Mouse (Mus musculus) heart, embryonic 13.5 days (tissue): ENCODE results near the gene Auh. TPM values are rescaled to one million over a fixed set of nuclear protein-coding genes. Genes with fewer than 3 reads are reported as not detected.

ENCODE experiments used
- ATAC-seq: fragments of 200-750 bp; cut with Nextera tagmentation; 2 replicates; pipeline ENCODE4 v1.8.0; 2017; ENCODE audit warnings: moderate TSS enrichment; ENCODE audit not compliant: insufficient number of reproducible peaks, low FRiP score, low TSS enrichment; ENCODE audit errors: extremely low read depth
- H3K27ac ChIP-seq: fragments of 300-500 bp; sonication (generic); replicated peaks from 2 replicates; pipeline ENCODE4 v1.5.1; 2015; ENCODE audit warnings: moderate library complexity, mild to moderate bottlenecking, inconsistent platforms
- H3K27me3 ChIP-seq: fragments of 300-500 bp; sonication (generic); replicated peaks from 2 replicates; pipeline ENCODE4 v1.6.1; 2015; ENCODE audit warnings: mild to moderate bottlenecking, inconsistent platforms
- H3K36me3 ChIP-seq: fragments of 300-500 bp; sonication (generic); 2 replicates; pipeline ENCODE4 v1.6.1; 2015; ENCODE audit warnings: mild to moderate bottlenecking, inconsistent platforms
- H3K4me1 ChIP-seq: fragments of 300-500 bp; sonication (generic); 2 replicates; pipeline ENCODE4 v1.6.1; 2015; ENCODE audit warnings: inconsistent platforms
- H3K4me2 ChIP-seq: fragments of 300-500 bp; sonication (generic); 2 replicates; pipeline ENCODE4 v1.6.1; 2015; ENCODE audit warnings: inconsistent platforms, mild to moderate bottlenecking, moderate library complexity
- H3K4me3 ChIP-seq: fragments of 300-500 bp; sonication (generic); 2 replicates; pipeline ENCODE4 v1.5.1; 2015; ENCODE audit warnings: moderate library complexity, mild to moderate bottlenecking, inconsistent platforms
- H3K9ac ChIP-seq: fragments of 300-500 bp; sonication (generic); 2 replicates; pipeline ENCODE4 v1.6.1; 2015; ENCODE audit warnings: inconsistent platforms, mild to moderate bottlenecking, moderate library complexity
- H3K9me3 ChIP-seq: fragments of 300-500 bp; sonication (generic); 2 replicates; pipeline ENCODE4 v1.6.1; 2016; ENCODE audit warnings: inconsistent platforms
- WGBS: fragments of 180-500 bp; shearing (Covaris S2); methylation state at CpG from one replicate; pipeline ENCODE4 v1.1.7; 2015; ENCODE audit warnings: mixed read lengths; 5-methylcytosine and 5-hydroxymethylcytosine counted together
- polyA plus RNA-seq: library from polyadenylated mRNA; unstranded; fragments of >200 nt; fragmentation: Nextera tagmentation; extraction: Ambion mirVana; gene quantifications from 2 replicates; pipeline ENCODE4 v1.2.1, GENCODE M21; 2015

The Auh gene
- polyA plus RNA-seq, 1 experiment from 2014 or later, result 49.1 TPM

DNA sequence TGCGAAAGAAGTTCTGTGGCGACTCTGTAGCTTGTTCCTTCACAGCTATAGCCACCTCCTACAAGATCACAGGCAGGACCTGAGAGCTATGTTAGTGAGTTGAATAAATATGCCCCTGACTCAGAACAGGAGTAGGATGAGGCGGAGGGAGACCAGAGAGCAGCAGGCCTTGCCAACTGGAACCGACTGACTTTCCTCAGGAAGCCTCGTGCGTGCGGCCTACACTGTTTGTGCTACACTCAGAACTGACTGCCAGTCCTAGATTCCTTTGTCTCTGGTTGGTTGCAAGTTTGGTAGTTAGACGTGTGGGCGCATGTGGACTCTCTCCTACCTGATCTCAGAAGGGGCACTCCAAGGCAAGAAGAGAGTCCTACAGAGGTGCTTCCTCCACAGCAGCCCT lies 50.2 kb downstream of the Auh start:
- WGBS, result 82% methylated on average over 9 of the region's 9 CpGs
- Histone ChIP-seq H3K4me2 (no peak overlapping the region), H3K4me1 (peaks cover 54% of the 10 kb centered on the region), H3K9me3 (no peaks in the 10 kb centered on the region), H3K4me3 (no peak overlapping the region), H3K9ac (peak overlapping the region; percentile 56), H3K36me3 (no peaks in the 10 kb centered on the region), H3K27ac (peak overlapping the region; percentile 76), H3K27me3 (no peaks in the 10 kb centered on the region)
- no peak for ATAC-seq

GRCm38 (mm10) chr13:52878823-52879222 lies 50.7 kb downstream of the Auh start:
- no peaks in the 10 kb centered on the region for H3K27me3 ChIP-seq
- H3K4me3 ChIP-seq, result no peak overlapping the region
- H3K27ac ChIP-seq, result no peak overlapping the region
- no peak for ATAC-seq
- no peak overlapping the region for H3K4me2 ChIP-seq
- 79% methylated on average over 7 of the region's 7 CpGs for WGBS
- peak overlapping the region; percentile 56; the same call in 1 of the 2 replicates for H3K9ac ChIP-seq
- H3K4me1 ChIP-seq, result peaks cover 56% of the 10 kb centered on the region
- H3K36me3 ChIP-seq, result no peaks in the 10 kb centered on the region
- no peaks in the 10 kb centered on the region for H3K9me3 ChIP-seq

DNA sequence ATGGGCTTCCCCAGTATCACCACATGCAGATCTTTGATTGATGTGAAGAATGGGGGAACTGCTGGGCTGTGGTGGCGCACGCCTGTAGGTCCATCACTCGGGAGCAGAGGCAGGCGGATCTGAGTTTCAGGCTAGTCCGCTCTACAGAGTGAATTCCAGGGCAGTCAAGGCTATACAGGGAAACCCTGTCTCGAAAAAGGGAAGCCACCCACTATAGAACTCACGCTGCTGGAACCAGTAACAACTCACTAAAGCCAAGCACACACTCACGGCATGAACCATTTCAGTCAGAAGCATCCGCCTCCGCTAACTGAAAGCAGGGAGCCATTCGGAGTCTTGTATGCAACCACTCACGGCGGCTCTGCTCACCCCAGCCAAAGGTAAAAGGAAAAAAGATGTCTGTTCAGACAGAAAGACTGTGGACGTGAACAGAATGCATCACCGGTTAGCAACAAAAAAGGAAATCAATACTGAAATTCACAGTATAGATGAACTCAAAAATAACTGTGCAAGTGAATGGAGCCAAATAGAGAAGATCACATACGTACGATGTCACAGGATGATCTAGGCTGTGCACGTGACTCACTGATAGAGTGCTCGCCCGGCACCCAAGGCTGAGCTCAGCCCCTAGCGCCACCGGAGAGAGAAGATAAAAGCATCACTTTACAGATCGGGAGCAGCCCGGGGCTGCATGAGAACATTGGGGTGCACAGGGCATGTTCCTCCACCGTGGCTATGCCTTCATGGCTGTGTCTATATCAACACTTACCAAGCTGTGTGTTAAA lies 53.7 kb downstream of the Auh start:
- Histone ChIP-seq H3K27me3 (no peaks in the 10 kb centered on the region), H3K27ac (no peak overlapping the region), H3K36me3 (no peaks in the 10 kb centered on the region), H3K4me1 (peaks cover 61% of the 10 kb centered on the region), H3K4me2 (peak overlapping the region; percentile 8), H3K4me3 (no peak overlapping the region), H3K9me3 (no peaks in the 10 kb centered on the region), H3K9ac (0 out of 2 replicates have a peak overlapping the region, but pooled peaks have one; percentile 26)
- ATAC-seq, result no peak
- WGBS, result 54% methylated on average over 25 of the region's 25 CpGs

- ATAC-seq, result no peak
- Histone ChIP-seq H3K4me2 (peak overlapping the region; percentile 8; the same call in 1 of the 2 replicates), H3K9ac (no peak overlapping the region), H3K4me3 (no peak overlapping the region), H3K27me3 (no peaks in the 10 kb centered on the region), H3K36me3 (no peaks in the 10 kb centered on the region), H3K9me3 (no peaks in the 10 kb centered on the region), H3K4me1 (peaks cover 58% of the 10 kb centered on the region), H3K27ac (no peak overlapping the region)
- 44% methylated on average over 6 of the region's 6 CpGs for WGBS
Observed at GRCm38 (mm10) chr13:52875089-52875488, 54.4 kb downstream of the Auh start.

GRCm38 (mm10) chr13:52874338-52874737 lies 55.1 kb downstream of the Auh start:
- 55% methylated on average over 6 of the region's 6 CpGs for WGBS

GRCm38 (mm10) chr13:52873923-52874322 lies 55.6 kb downstream of the Auh start:
- Histone ChIP-seq H3K4me2 (no peak overlapping the region), H3K9ac (no peak overlapping the region), H3K4me1 (peaks cover 54% of the 10 kb centered on the region), H3K27me3 (no peaks in the 10 kb centered on the region), H3K36me3 (no peaks in the 10 kb centered on the region), H3K9me3 (no peaks in the 10 kb centered on the region), H3K4me3 (no peak overlapping the region), H3K27ac (no peak overlapping the region)
- no peak for ATAC-seq
- WGBS, result 37% methylated on average over 11 of the region's 11 CpGs

More at GRCm38 (mm10) chr13:52874338-52874737, 55.1 kb downstream of the Auh start:
- Histone ChIP-seq H3K9ac (no peak overlapping the region), H3K9me3 (no peaks in the 10 kb centered on the region), H3K4me1 (peaks cover 58% of the 10 kb centered on the region), H3K36me3 (no peaks in the 10 kb centered on the region), H3K27me3 (no peaks in the 10 kb centered on the region), H3K27ac (no peak overlapping the region), H3K4me3 (no peak overlapping the region), H3K4me2 (no peak overlapping the region)
- ATAC-seq, result no peak

- Histone ChIP-seq H3K4me1 (peaks cover 64% of the 10 kb centered on the region), H3K27ac (peak overlapping the region; percentile 72), H3K4me3 (no peak overlapping the region), H3K27me3 (peaks cover 4% of the 10 kb centered on the region; the same call in 1 of the 2 replicates), H3K36me3 (no peaks in the 10 kb centered on the region), H3K9ac (peak overlapping the region; percentile 47; the same call in 1 of the 2 replicates), H3K9me3 (no peaks in the 10 kb centered on the region), H3K4me2 (peak overlapping the region; percentile 55)
- ATAC-seq, result no peak; the same call in 1 of the 2 replicates
- WGBS, result 22% methylated on average over 15 of the region's 15 CpGs
Observed at GRCm38 (mm10) chr13:52866005-52866792, 63.3 kb downstream of the Auh start.

GRCm38 (mm10) chr13:52863436-52863835 lies 66.0 kb downstream of the Auh start:
- no peaks in the 10 kb centered on the region for H3K9me3 ChIP-seq
- no peak overlapping the region for H3K9ac ChIP-seq
- 83% methylated on average over 8 of the region's 8 CpGs for WGBS
- H3K4me1 ChIP-seq, result peaks cover 68% of the 10 kb centered on the region
- H3K27ac ChIP-seq, result no peak overlapping the region
- no peak for ATAC-seq
- H3K4me2 ChIP-seq, result no peak overlapping the region
- H3K27me3 ChIP-seq, result peaks cover 4% of the 10 kb centered on the region; the same call in 1 of the 2 replicates
- H3K4me3 ChIP-seq, result no peak overlapping the region
- H3K36me3 ChIP-seq, result no peaks in the 10 kb centered on the region

- WGBS, result 67% methylated on average over 21 of the region's 22 CpGs
Observed at GRCm38 (mm10) chr13:52860006-52860685, 69.3 kb downstream of the Auh start.

GRCm38 (mm10) chr13:52859065-52859820 lies 70.2 kb downstream of the Auh start:
- Histone ChIP-seq H3K4me2 (peak overlapping the region; percentile 6; the same call in 1 of the 2 replicates), H3K27ac (no peak overlapping the region), H3K36me3 (no peaks in the 10 kb centered on the region), H3K9ac (peak overlapping the region; percentile 11; the same call in 1 of the 2 replicates), H3K27me3 (peaks cover 4% of the 10 kb centered on the region; the same call in 1 of the 2 replicates), H3K4me3 (no peak overlapping the region), H3K9me3 (no peaks in the 10 kb centered on the region), H3K4me1 (peaks cover 32% of the 10 kb centered on the region)
- WGBS, result 49% methylated on average over 16 of the region's 16 CpGs
- ATAC-seq, result peak; percentile 42; the same call in 1 of the 2 replicates

More at GRCm38 (mm10) chr13:52860006-52860685, 69.3 kb downstream of the Auh start:
- Histone ChIP-seq H3K27me3 (peaks cover 4% of the 10 kb centered on the region; the same call in 1 of the 2 replicates), H3K4me3 (no peak overlapping the region), H3K36me3 (no peaks in the 10 kb centered on the region), H3K27ac (no peak overlapping the region), H3K4me2 (no peak overlapping the region), H3K9me3 (no peaks in the 10 kb centered on the region), H3K4me1 (peaks cover 41% of the 10 kb centered on the region), H3K9ac (no peak overlapping the region)
- ATAC-seq, result no peak
